Mouse (Mus musculus) intestine, embryonic 15.5 days (tissue): ENCODE data around the gene Cdsn. TPM values are rescaled to one million over a fixed set of nuclear protein-coding genes. Genes with fewer than 3 reads are reported as not detected.

ENCODE experiments used
- polyA plus RNA-seq: library from polyadenylated mRNA; unstranded; fragments of >200 nt; fragmentation: Nextera tagmentation; extraction: Ambion mirVana; gene quantifications from 2 replicates; pipeline ENCODE4 v1.2.1, GENCODE M21; 2015

Cdsn gene
- polyA plus RNA-seq, 1 experiment from 2014 or later = 0.05 TPM

Other genes starting within 250 kb of the Cdsn start
- 4.9 and 6.2 TPM in 2 replicates for gene H2-Q1, start 231.7 kb upstream of the Cdsn start, polyA plus RNA-seq
- 84.5 and 93.5 TPM in 2 replicates for gene H2-Q2, start 209.9 kb upstream of the Cdsn start, polyA plus RNA-seq
- 5.5 and 6.4 TPM in 2 replicates for gene H2-Q4, start 172.5 kb upstream of the Cdsn start, polyA plus RNA-seq
- gene H2-Q6, start 127.3 kb upstream of the Cdsn start, polyA plus RNA-seq = 1.7 and 2.1 TPM in 2 replicates
- 6.5 and 6.7 TPM in 2 replicates for gene H2-Q7, start 113.0 kb upstream of the Cdsn start, polyA plus RNA-seq
- 38.8 and 51.7 TPM in 2 replicates for gene H2-Q10, start 82.0 kb upstream of the Cdsn start, polyA plus RNA-seq
- gene Pou5f1, start 46.1 kb upstream of the Cdsn start, polyA plus RNA-seq = not detected in 2 replicates
- 63.6 and 66.4 TPM in 2 replicates for gene Tcf19, start 35.3 kb upstream of the Cdsn start, polyA plus RNA-seq
- 15.4 and 15.8 TPM in 2 replicates for gene Cchcr1, start 35.0 kb upstream of the Cdsn start, polyA plus RNA-seq
- 0.40 and 0.80 TPM in 2 replicates for gene Psors1c2, start 18.9 kb upstream of the Cdsn start, polyA plus RNA-seq
- not detected in 2 replicates for gene 2300002M23Rik, start 15.3 kb downstream of the Cdsn start, polyA plus RNA-seq
- gene Sfta2, start 49.4 kb downstream of the Cdsn start, polyA plus RNA-seq = 2.6 and 2.8 TPM in 2 replicates
- not detected in 2 replicates for gene Gm9573, start 74.5 kb downstream of the Cdsn start, polyA plus RNA-seq
- 0.39 and 0.44 TPM in 2 replicates for gene Mucl3, start 91.6 kb downstream of the Cdsn start, polyA plus RNA-seq
- 18.3 and 18.9 TPM in 2 replicates for gene Vars2, start 115.5 kb downstream of the Cdsn start, polyA plus RNA-seq
- 43.8 TPM in 2 replicates for gene Gtf2h4, start 121.6 kb downstream of the Cdsn start, polyA plus RNA-seq
- 54.0 and 54.2 TPM in 2 replicates for gene Ddr1, start 152.5 kb downstream of the Cdsn start, polyA plus RNA-seq